Mouse (Mus musculus): Measurements from ENCODE around the gene Stra6.

DNA sequence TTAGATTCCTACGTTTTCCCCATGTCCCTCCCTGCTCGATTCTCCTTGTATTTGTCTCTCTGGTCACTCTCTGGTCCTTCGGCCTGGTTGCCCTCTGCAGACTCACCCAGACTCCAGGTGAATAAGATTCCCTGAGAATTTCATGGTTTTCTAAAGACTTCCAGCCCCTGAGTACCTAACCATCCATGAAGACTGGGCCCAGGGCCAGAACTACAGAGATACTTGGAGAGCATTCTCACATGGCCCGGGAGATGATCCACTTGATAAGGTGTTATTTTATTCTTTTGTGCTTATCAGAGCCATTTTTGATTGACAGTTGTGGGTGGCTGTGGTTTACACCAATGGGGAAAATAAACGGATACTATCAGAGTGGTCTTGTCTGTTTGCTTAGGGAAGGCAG is 31.7 kb upstream of the Stra6 start:
- TF ChIP-seq CTCF (IDR thresholded peaks at IDR 0.05; ENCODE audit: control insufficient read depth, insufficient read depth, low read length) (no peak), POLR2A (IDR thresholded peaks at IDR 0.05; ENCODE audit: borderline replicate concordance, control insufficient read depth, low read depth, low read length) (no peak)

Measured in bone marrow, adult 2 months (tissue).